Mouse (Mus musculus): Measurements from ENCODE around the gene Bpifc. TPM values are rescaled to one million over a fixed set of nuclear protein-coding genes. Genes with fewer than 3 reads are reported as not detected.

The Bpifc gene
- polyA plus RNA-seq, 1 experiment from 2014 or later = not detected

DNA sequence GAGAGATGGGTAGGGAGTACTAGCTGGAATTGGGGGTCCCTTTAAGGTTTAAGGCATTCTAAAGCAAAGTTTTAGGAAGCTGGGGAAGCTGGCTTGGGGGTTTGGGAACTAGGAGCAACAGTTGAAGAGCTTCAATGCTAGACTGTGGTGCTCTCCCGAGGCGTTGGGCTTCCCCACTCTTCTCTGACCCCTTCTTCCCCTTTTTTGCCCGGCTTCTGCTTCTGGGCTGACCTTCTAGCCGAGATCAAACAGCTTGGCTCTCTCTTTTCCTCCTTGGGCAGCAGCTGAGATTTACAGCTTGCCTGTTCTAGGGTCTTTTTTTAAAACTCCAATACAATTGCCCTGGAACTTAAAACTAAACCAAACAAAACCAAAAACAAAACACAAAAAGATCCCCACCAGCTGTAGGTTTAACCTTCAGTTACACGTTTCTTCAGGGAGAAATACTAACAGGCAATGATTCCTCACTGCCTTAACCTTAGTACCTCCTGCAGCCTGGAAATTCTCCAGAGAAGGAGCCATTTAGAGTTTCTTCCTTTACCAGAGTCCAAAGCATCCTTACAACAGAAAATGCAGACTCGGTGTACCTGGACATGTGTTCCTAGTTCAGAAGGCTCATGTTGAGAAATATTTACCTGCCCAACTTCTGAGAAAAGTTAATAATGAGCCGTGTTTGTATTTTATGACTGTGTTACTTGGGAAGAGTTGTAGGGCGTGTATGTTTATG, 41.6 kb downstream of the Bpifc start:
- H3K4me1 ChIP-seq (ENCODE audit: control insufficient read depth, insufficient read depth, low read length) = no peaks in the 10 kb centered on the region
- H3K4me3 ChIP-seq (ENCODE audit: low read depth, low read length) = no peak overlapping the region
- no peak overlapping the region for H3K9ac ChIP-seq (ENCODE audit: low read depth, low read length)
- 0 out of 2 replicates have a peak, but pooled peaks cover 3% of the 10 kb centered on the region for H3K9me3 ChIP-seq (replicated peaks; ENCODE audit: control insufficient read depth, low read length)
- no peak overlapping the region for H3K27ac ChIP-seq (ENCODE audit: low read depth, low read length)
- 55% methylated on average over 8 of the region's 8 CpGs for WGBS (ENCODE audit: insufficient replicate concordance)
- no peak for ATAC-seq (replicated peaks; ENCODE audit: insufficient number of reproducible peaks, low FRiP score, low TSS enrichment)
- H3K36me3 ChIP-seq (ENCODE audit: control insufficient read depth, insufficient read depth, low read length) = no peaks in the 10 kb centered on the region
- no peaks in the 10 kb centered on the region for H3K27me3 ChIP-seq (ENCODE audit: control insufficient read depth, insufficient read depth, low read length)
- H3K4me2 ChIP-seq = no peak overlapping the region

DNA sequence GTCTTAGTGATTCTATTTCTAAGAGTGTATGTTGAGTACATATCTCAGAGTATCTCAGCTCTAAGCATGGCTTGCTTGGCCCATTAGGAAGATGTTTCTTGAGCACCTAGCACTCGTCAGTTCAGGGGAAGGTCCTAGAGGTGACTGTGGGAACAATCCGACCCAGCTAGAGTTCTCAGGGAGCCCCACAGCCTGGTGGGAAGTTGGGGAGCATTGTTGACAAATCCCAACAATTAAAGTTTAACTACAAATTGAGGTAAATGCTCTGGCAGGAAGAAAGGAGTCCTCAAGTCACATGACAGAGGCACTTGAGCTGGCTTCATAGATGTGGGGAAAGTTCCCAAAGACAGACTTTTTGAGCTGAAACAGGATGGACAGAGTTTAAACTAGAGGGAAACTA, 43.0 kb downstream of the Bpifc start:
- no peak overlapping the region for H3K4me2 ChIP-seq
- no peak for ATAC-seq (replicated peaks; ENCODE audit: insufficient number of reproducible peaks, low FRiP score, low TSS enrichment)
- no peak overlapping the region for H3K9ac ChIP-seq (ENCODE audit: low read depth, low read length)
- no peaks in the 10 kb centered on the region for H3K9me3 ChIP-seq (replicated peaks; ENCODE audit: control insufficient read depth, low read length)
- 41% methylated on average over 2 of the region's 2 CpGs for WGBS (ENCODE audit: insufficient replicate concordance)
- H3K4me1 ChIP-seq (ENCODE audit: control insufficient read depth, insufficient read depth, low read length) = no peaks in the 10 kb centered on the region
- no peak overlapping the region for H3K4me3 ChIP-seq (ENCODE audit: low read depth, low read length)
- H3K36me3 ChIP-seq (ENCODE audit: control insufficient read depth, insufficient read depth, low read length) = no peaks in the 10 kb centered on the region
- no peak overlapping the region for H3K27ac ChIP-seq (ENCODE audit: low read depth, low read length)
- no peaks in the 10 kb centered on the region for H3K27me3 ChIP-seq (ENCODE audit: control insufficient read depth, insufficient read depth, low read length)

DNA sequence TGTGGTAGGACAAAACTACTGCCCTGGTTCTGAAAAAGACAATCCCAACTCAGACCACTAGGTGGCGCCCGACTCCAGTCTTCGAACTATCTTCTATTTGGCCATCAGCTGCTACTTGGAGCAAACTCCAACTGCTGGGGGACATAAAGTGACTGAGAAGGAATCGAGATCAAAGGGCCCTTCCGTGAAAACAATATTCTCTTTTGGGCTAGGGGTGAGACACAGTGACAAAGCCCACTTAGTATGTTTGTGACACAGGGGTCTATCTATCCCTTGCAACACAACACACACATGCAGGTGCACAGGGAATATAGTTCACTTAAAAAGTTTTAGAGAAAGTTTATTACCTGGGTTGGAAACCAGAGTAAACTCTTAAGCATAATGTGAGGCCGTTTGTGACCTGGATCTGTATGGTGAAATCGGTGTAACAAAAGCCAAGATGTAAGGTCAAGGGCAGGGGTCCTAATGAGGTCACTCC, 43.5 kb downstream of the Bpifc start:
- H3K27ac ChIP-seq (ENCODE audit: low read depth, low read length) = no peak overlapping the region
- H3K4me1 ChIP-seq (ENCODE audit: control insufficient read depth, insufficient read depth, low read length) = no peaks in the 10 kb centered on the region
- H3K9ac ChIP-seq (ENCODE audit: low read depth, low read length) = no peak overlapping the region
- no peaks in the 10 kb centered on the region for H3K36me3 ChIP-seq (ENCODE audit: control insufficient read depth, insufficient read depth, low read length)
- H3K9me3 ChIP-seq (replicated peaks; ENCODE audit: control insufficient read depth, low read length) = no peaks in the 10 kb centered on the region
- no peaks in the 10 kb centered on the region for H3K27me3 ChIP-seq (ENCODE audit: control insufficient read depth, insufficient read depth, low read length)
- no peak overlapping the region for H3K4me2 ChIP-seq
- WGBS (ENCODE audit: insufficient replicate concordance) = 13% methylated on average over 7 of the region's 7 CpGs
- no peak overlapping the region for H3K4me3 ChIP-seq (ENCODE audit: low read depth, low read length)
- ATAC-seq (replicated peaks; ENCODE audit: insufficient number of reproducible peaks, low FRiP score, low TSS enrichment) = no peak

DNA sequence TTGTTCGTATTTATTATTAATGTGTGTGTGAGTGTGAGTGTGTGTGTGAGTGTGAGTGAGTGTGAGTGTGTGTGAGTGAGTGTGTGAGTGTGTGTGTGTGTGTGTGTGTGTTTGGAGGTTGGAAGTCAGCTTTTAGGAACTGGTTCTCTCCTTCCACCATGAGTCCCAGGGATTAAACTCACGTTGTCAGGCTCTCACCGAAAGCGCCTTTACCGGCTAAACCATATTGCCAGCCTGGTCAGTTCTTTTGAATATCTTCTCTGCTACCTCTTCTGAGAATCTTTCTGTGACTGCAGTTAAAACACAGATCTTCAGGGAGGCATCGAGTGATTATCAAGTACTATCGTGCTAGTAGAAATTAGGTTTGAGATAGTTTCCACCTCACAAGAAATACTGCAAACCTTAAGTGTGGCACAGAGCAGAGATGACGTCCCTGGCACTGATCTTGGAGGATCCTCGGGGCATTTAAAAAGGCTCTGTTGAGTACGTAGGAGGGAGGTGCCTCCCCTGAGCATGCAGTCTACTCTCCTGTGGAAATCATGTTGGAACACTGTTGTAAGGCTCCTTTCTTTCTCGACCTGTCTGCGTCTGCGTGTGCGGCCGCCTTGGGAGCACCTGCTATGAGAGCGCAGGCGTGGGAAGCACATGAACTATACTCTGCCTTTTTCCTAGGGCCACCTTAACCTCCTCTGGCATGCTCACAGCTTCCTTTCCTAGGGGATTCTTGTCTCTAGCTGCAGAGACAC, 44.1 kb downstream of the Bpifc start:
- no peak overlapping the region for H3K4me3 ChIP-seq (ENCODE audit: low read depth, low read length)
- no peak overlapping the region for H3K4me2 ChIP-seq
- H3K27ac ChIP-seq (ENCODE audit: low read depth, low read length) = no peak overlapping the region
- H3K27me3 ChIP-seq (ENCODE audit: control insufficient read depth, insufficient read depth, low read length) = no peaks in the 10 kb centered on the region
- WGBS (ENCODE audit: insufficient replicate concordance) = 62% methylated on average over 17 of the region's 17 CpGs
- H3K9me3 ChIP-seq (replicated peaks; ENCODE audit: control insufficient read depth, low read length) = no peaks in the 10 kb centered on the region
- no peaks in the 10 kb centered on the region for H3K36me3 ChIP-seq (ENCODE audit: control insufficient read depth, insufficient read depth, low read length)
- ATAC-seq (replicated peaks; ENCODE audit: insufficient number of reproducible peaks, low FRiP score, low TSS enrichment) = no peak
- H3K9ac ChIP-seq (ENCODE audit: low read depth, low read length) = no peak overlapping the region
- no peaks in the 10 kb centered on the region for H3K4me1 ChIP-seq (ENCODE audit: control insufficient read depth, insufficient read depth, low read length)

DNA sequence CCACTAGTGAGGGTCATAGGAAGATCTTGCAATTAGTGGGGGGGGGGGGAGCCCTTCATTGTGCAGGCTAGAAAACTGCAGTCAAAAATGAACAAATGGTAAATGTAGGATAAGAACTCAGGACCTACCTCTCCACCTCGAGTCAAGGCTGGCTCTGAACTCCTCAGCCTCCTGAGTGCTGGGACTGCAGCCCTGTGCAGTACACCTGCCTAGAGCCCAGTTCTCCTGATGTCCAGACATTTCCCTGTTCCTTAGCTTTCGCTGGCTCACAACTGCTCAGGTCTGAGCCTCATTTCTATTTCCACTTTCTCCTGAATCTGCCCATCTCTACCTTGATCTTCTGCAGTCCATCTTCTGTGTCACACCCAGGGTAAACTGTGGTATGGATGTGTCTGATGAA, 45.2 kb downstream of the Bpifc start:
- Histone ChIP-seq H3K9ac (ENCODE audit: low read depth, low read length) (no peak overlapping the region), H3K27me3 (ENCODE audit: control insufficient read depth, insufficient read depth, low read length) (no peaks in the 10 kb centered on the region), H3K4me1 (ENCODE audit: control insufficient read depth, insufficient read depth, low read length) (no peaks in the 10 kb centered on the region), H3K27ac (ENCODE audit: low read depth, low read length) (no peak overlapping the region), H3K4me3 (ENCODE audit: low read depth, low read length) (no peak overlapping the region), H3K36me3 (ENCODE audit: control insufficient read depth, insufficient read depth, low read length) (no peaks in the 10 kb centered on the region), H3K9me3 (replicated peaks; ENCODE audit: control insufficient read depth, low read length) (no peaks in the 10 kb centered on the region), H3K4me2 (no peak overlapping the region)
- no peak for ATAC-seq (replicated peaks; ENCODE audit: insufficient number of reproducible peaks, low FRiP score, low TSS enrichment)
- 54% methylated on average over 2 of the region's 2 CpGs for whole genome bisulfite sequencing (ENCODE audit: insufficient replicate concordance)

DNA sequence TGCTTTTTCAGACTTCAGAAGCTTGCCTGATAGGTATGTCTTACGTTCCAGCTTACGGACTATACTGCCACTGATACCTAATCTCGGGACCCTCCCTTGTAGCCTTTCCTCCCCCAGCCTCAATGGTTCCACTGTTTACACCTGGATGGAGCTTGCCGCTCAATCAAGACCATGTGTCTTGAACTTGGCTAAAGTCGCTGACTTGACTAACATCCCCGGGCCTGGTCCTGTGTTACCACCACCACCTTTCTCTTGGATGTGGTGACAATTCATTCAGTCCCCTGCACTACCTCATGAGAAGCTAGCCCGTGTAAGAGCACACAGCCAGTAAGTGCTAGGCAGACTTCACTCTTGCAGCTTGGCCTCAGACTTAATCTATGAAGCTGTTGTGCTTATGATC, 47.4 kb downstream of the Bpifc start:
- no peaks in the 10 kb centered on the region for H3K36me3 ChIP-seq (ENCODE audit: control insufficient read depth, insufficient read depth, low read length)
- no peak for ATAC-seq (replicated peaks; ENCODE audit: insufficient number of reproducible peaks, low FRiP score, low TSS enrichment)
- H3K27ac ChIP-seq (ENCODE audit: low read depth, low read length) = no peak overlapping the region
- 75% methylated on average over 7 of the region's 7 CpGs for WGBS (ENCODE audit: insufficient replicate concordance)
- H3K4me3 ChIP-seq (ENCODE audit: low read depth, low read length) = no peak overlapping the region
- H3K4me1 ChIP-seq (ENCODE audit: control insufficient read depth, insufficient read depth, low read length) = no peaks in the 10 kb centered on the region
- H3K9me3 ChIP-seq (replicated peaks; ENCODE audit: control insufficient read depth, low read length) = no peaks in the 10 kb centered on the region
- H3K9ac ChIP-seq (ENCODE audit: low read depth, low read length) = no peak overlapping the region
- H3K27me3 ChIP-seq (ENCODE audit: control insufficient read depth, insufficient read depth, low read length) = no peaks in the 10 kb centered on the region; the same call in 1 of the 2 replicates
- no peak overlapping the region for H3K4me2 ChIP-seq

DNA sequence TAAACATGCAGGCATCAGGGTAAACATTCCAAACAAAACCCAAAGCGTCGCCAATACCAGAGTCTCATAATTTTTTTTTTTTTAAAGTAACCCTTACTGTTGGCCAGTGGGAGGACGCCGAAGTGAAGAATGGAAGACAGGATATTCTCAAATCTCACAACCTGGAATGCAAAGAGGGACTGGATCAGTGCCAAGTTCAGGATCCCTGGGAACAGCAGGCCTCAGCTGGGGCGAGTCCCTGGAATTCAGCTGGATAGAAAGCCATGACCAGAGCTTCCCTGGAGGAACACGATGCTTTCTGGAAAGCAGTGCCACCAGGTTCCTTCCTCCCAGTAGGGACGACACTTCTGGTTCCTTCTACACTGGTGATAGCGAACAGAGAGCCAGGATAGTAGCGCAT, 48.8 kb downstream of the Bpifc start:
- Histone ChIP-seq H3K9me3 (replicated peaks; ENCODE audit: control insufficient read depth, low read length) (no peaks in the 10 kb centered on the region), H3K9ac (ENCODE audit: low read depth, low read length) (no peak overlapping the region), H3K4me1 (ENCODE audit: control insufficient read depth, insufficient read depth, low read length) (no peaks in the 10 kb centered on the region), H3K36me3 (ENCODE audit: control insufficient read depth, insufficient read depth, low read length) (no peaks in the 10 kb centered on the region), H3K4me3 (ENCODE audit: low read depth, low read length) (no peak overlapping the region), H3K27ac (ENCODE audit: low read depth, low read length) (no peak overlapping the region), H3K27me3 (ENCODE audit: control insufficient read depth, insufficient read depth, low read length) (no peaks in the 10 kb centered on the region; the same call in 1 of the 2 replicates), H3K4me2 (no peak overlapping the region)
- WGBS (ENCODE audit: insufficient replicate concordance) = 52% methylated on average over 9 of the region's 9 CpGs
- ATAC-seq (replicated peaks; ENCODE audit: insufficient number of reproducible peaks, low FRiP score, low TSS enrichment) = no peak

DNA sequence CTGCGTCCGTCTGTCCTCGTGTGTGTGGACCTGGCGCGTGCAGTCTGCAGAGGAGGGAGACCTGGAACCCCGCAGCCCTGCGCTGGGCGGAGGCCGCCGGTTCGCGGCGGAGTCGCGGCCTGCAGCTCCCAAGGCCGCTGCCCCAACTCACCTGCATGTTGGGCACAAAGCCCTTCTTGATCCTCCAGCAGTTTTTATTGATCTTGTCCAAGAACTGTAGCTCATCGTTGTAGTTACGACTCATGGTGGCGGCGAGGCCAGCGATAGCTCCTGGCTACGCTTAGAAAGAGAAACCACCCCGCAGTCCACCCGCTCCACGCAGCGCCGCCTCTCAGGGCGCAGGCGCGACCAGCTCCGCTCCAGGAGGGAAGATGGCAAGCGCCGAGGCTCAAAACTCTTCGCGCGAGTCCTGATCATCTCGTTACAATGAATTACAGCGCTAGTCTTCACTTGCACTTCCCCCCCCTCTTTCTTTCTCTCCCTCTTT, 54.2 kb downstream of the Bpifc start, which contains the start of gene Rtcb:
TSS of gene Rtcb (minus strand) at position 360 of the 487 bp plus-strand sequence.
- H3K4me3 ChIP-seq (ENCODE audit: low read depth, low read length) = peak within 1 kb of the TSS; percentile 98
- H3K36me3 ChIP-seq (ENCODE audit: control insufficient read depth, insufficient read depth, low read length) = peaks cover 13% of the 10 kb centered on the region
- H3K4me1 ChIP-seq (ENCODE audit: control insufficient read depth, insufficient read depth, low read length) = no peaks in the 10 kb centered on the region
- H3K9ac ChIP-seq (ENCODE audit: low read depth, low read length) = peak within 1 kb of the TSS; percentile 98
- H3K9me3 ChIP-seq (replicated peaks; ENCODE audit: control insufficient read depth, low read length) = no peaks in the 10 kb centered on the region
- under 1% methylated on average over 38 of the region's 38 CpGs for WGBS (ENCODE audit: insufficient replicate concordance)
- H3K27me3 ChIP-seq (ENCODE audit: control insufficient read depth, insufficient read depth, low read length) = no peaks in the 10 kb centered on the region; the same call in 1 of the 2 replicates
- peak within 1 kb of the TSS; percentile 90 for H3K4me2 ChIP-seq
- peak within 1 kb of the TSS; percentile 74 for H3K27ac ChIP-seq (ENCODE audit: low read depth, low read length)
- peak; percentile 90 for ATAC-seq (replicated peaks; ENCODE audit: insufficient number of reproducible peaks, low FRiP score, low TSS enrichment)
